Mouse (Mus musculus): ENCODE measurements around the gene Stab1. TPM values are rescaled to one million over a fixed set of nuclear protein-coding genes. Genes with fewer than 3 reads are reported as not detected.

Gene Stab1
- total RNA-seq, 1 experiment from 2014 or later = not detected

- no peak for ATAC-seq (replicated peaks; ENCODE audit: insufficient number of reproducible peaks, low FRiP score, low TSS enrichment, poor library complexity, severe bottlenecking)
Measured at GRCm38 (mm10) chr14:31197547-31198516, 29.4 kb upstream of the Stab1 start.

DNA sequence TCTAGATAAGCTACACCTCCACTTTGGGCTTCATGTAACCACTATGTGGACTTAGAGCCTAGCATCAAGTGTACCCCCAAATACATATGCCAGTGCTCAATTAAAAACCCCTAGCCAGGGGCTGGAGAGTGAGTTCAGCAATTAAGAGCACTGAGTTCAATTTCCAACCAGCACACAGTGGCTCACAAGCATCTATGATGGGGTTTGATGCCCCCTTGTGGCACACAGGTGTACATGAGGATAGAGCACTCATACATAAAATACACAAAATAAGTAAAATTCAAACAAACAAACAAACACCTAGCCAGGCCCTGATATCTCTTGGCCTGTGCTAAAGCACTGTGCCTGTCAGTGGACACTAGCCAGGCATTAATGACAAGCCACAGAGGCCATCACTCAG is 27.5 kb upstream of the Stab1 start:
- peak; percentile 63; the same call in 1 of the 2 replicates for ATAC-seq (replicated peaks; ENCODE audit: insufficient number of reproducible peaks, low FRiP score, low TSS enrichment, poor library complexity, severe bottlenecking)

- no peak for ATAC-seq (replicated peaks; ENCODE audit: insufficient number of reproducible peaks, low FRiP score, low TSS enrichment, poor library complexity, severe bottlenecking)
Measured at GRCm38 (mm10) chr14:31195521-31195920, 27.1 kb upstream of the Stab1 start.

DNA sequence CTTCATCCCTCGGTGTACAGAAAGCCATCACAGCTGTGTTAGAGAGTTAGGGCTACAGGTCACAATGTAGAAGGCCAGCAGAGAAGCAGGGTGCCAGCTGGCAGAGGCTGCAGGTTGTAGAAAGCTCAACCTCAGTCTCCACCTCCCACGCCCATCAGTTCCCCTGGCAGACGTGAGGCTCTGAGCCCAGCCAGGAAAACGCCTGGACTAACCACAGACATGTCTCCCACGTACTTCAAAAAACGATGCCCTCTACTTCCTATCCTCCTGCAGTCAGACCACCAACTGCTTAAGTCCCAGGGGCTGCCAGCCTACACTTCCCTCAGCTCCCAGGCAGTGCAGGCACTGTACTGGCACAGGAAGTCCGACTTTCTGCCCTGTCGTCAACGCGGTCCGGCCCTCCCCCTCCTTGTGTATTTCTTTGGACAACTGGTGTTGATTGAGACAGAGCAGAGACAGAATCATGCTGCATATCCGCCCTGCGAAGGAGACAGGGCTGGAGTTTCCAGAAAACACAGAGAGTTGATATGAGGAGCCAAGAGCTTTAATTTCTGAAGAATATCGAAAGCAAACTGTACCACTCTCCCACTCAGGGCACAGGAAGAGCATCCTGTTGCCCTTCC is 26.6 kb upstream of the Stab1 start:
- no peak; the same call in 1 of the 2 replicates for ATAC-seq (replicated peaks; ENCODE audit: insufficient number of reproducible peaks, low FRiP score, low TSS enrichment, poor library complexity, severe bottlenecking)

DNA sequence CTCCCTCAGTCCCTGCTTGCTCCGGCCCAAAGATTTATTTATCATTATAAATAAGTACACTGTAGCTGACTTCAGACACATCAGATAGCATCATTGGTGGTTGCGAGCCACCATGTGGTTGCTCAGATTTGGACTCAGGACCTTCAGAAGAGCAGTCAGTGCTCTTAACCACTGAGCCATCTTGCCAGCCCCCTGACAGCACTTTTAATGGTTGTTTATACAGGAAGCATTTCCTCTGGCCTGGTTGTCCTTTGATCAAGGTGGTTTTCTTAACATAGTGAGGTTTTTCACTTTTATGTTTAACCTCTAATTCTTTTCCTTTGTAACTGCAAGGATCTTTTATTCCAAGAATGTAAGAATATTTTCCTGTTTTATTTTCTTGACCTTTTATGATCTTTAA is 26.0 kb upstream of the Stab1 start:
- ATAC-seq (replicated peaks; ENCODE audit: insufficient number of reproducible peaks, low FRiP score, low TSS enrichment, poor library complexity, severe bottlenecking) = no peak

GRCm38 (mm10) chr14:31193791-31194190 is 25.4 kb upstream of the Stab1 start:
- ATAC-seq (replicated peaks; ENCODE audit: insufficient number of reproducible peaks, low FRiP score, low TSS enrichment, poor library complexity, severe bottlenecking) = no peak

DNA sequence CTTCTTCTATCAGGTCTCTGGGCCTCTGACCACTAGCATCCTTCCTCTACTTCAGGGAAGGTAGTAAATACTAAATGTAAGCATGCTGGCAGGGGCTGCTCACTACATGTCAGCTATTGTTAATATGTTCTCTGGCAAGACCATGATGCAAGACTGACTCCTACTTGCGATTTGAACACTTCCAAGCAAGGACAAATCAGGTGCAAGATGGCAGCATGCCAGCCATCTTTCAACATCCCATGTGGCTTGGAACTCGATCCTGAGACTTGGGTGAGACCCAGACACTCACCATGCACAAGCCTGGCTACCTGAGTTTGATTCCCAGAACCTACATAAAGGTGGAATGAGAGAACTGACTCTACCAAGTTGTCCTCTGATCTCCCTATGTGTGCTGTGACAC is 23.5 kb upstream of the Stab1 start:
- no peak for ATAC-seq (replicated peaks; ENCODE audit: insufficient number of reproducible peaks, low FRiP score, low TSS enrichment, poor library complexity, severe bottlenecking)

- ATAC-seq (replicated peaks; ENCODE audit: insufficient number of reproducible peaks, low FRiP score, low TSS enrichment, poor library complexity, severe bottlenecking) = 0 out of 2 replicates have a peak, but pooled peaks have one; percentile 48
Measured at GRCm38 (mm10) chr14:31189348-31189747, 20.9 kb upstream of the Stab1 start.

DNA sequence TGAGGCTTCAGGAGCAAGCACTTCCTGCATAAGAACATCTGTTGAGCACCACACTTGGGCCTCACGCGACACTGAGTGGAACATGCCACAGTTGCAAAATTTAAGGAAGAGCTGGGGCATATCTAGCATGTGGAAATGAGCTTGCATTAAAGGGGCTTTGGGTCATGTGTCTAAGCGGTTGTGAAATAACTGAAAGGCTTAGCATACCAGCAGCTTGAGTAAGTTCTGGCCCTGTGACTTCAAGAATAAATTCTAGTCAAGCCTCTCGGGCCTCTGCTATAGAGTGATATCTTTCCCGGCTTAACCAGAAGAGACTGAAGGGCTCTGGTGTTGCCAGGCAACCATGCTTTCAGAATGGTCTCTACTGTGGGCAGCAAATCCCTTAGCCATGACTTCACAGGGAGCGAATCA is 20.3 kb upstream of the Stab1 start:
- peak; percentile 22; the same call in 1 of the 2 replicates for ATAC-seq (replicated peaks; ENCODE audit: insufficient number of reproducible peaks, low FRiP score, low TSS enrichment, poor library complexity, severe bottlenecking)

- no peak for ATAC-seq (replicated peaks; ENCODE audit: insufficient number of reproducible peaks, low FRiP score, low TSS enrichment, poor library complexity, severe bottlenecking)
Measured at GRCm38 (mm10) chr14:31186656-31187055, 18.2 kb upstream of the Stab1 start.

DNA sequence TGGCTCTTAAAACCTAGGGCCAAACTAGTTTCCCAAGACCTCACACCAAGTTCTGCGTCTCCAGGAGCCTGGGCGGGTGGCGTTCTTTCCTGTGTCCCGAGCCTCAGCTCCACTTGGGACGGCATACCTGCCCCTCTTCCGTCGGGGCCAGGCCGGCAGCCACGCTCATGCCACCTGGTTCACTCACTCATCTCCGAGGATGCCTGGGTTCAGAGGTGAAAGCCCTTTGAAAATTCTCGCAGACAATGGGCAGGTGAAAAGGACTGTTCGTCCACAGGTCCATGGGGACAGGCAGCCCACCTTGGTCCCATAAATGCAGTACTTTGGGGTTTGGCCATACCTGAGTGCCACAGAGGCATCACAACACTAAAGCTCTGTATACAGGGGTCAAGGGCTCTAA is 15.8 kb upstream of the Stab1 start:
- ATAC-seq (replicated peaks; ENCODE audit: insufficient number of reproducible peaks, low FRiP score, low TSS enrichment, poor library complexity, severe bottlenecking) = no peak

GRCm38 (mm10) chr14:31183541-31183940 is 15.1 kb upstream of the Stab1 start:
- ATAC-seq (replicated peaks; ENCODE audit: insufficient number of reproducible peaks, low FRiP score, low TSS enrichment, poor library complexity, severe bottlenecking) = peak; percentile 62; the same call in 1 of the 2 replicates

DNA sequence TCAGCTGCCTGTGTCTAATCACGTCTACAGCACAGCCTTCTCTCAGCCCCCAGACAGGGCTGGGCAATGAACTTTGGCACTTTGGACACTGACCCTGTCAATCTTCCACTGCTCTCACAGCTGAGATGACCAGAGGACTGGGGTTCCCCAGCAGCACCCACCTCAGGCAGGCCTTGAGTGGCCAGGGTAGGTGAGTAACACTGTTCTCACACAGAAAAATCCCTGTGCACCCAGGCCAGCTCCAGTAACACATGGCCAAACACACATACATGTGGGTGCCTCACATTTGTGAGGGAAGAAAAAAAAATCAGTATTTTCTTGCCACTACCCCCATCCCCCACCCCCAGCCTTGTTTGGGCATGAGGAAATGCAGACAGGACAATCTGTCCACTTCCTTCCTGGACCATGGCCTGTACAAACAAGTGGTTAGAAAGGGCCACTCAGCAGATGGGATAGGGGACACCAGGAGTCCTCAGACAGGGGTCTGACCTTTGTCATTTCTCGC is 14.4 kb upstream of the Stab1 start:
- no peak for ATAC-seq (replicated peaks; ENCODE audit: insufficient number of reproducible peaks, low FRiP score, low TSS enrichment, poor library complexity, severe bottlenecking)

DNA sequence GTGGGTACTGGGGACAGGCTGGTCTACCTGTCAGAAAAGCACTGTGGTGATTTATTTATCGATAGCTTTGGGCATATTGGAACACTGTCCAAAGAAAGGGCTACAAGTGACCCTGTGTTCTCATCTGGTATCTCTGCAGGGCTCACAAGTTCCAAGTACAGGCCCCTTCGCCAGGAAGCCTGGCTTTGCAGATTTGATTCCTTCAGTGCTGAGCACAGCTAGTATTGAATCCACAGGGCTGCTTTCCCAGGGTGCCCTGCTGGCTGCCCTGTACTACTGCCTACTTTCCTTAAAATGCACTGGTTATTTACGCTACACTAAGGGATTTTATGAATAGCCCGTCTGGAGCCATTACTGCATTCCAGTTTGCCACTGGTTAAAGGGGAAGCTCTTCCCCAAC is 13.1 kb upstream of the Stab1 start:
- no peak for ATAC-seq (replicated peaks; ENCODE audit: insufficient number of reproducible peaks, low FRiP score, low TSS enrichment, poor library complexity, severe bottlenecking)

- ATAC-seq (replicated peaks; ENCODE audit: insufficient number of reproducible peaks, low FRiP score, low TSS enrichment, poor library complexity, severe bottlenecking) = no peak
Measured at GRCm38 (mm10) chr14:31179677-31180365, 11.4 kb upstream of the Stab1 start.

DNA sequence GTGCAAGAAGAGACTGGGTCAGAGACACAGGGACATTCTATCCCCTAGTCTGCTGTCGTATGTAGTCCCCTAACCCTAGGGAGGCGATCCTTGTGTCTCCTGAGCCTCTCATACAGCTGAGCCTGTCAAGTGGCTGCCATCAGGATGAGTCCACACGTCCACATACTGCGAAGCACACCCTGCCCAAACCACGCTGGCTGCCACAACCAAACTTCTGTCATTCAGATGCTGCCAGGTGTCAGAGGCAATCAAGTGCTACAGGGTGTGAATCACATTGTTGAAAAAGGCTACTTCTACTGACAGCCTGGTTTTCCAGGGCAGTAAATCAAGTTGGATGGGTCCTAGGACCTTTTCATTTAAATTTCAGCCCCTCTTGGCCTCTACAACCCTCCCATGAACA is 9.3 kb upstream of the Stab1 start:
- no peak for ATAC-seq (replicated peaks; ENCODE audit: insufficient number of reproducible peaks, low FRiP score, low TSS enrichment, poor library complexity, severe bottlenecking)

GRCm38 (mm10) chr14:31177287-31177686 is 8.8 kb upstream of the Stab1 start:
- no peak for ATAC-seq (replicated peaks; ENCODE audit: insufficient number of reproducible peaks, low FRiP score, low TSS enrichment, poor library complexity, severe bottlenecking)

GRCm38 (mm10) chr14:31173537-31173936 is 5.1 kb upstream of the Stab1 start:
- ATAC-seq (replicated peaks; ENCODE audit: insufficient number of reproducible peaks, low FRiP score, low TSS enrichment, poor library complexity, severe bottlenecking) = no peak

GRCm38 (mm10) chr14:31172781-31173455 is 4.5 kb upstream of the Stab1 start:
- ATAC-seq (replicated peaks; ENCODE audit: insufficient number of reproducible peaks, low FRiP score, low TSS enrichment, poor library complexity, severe bottlenecking) = no peak

Data from monocyte, adult 5-6 weeks (primary cell).